Mouse (Mus musculus): ENCODE data around the gene Fkbp11. TPM values are rescaled to one million over a fixed set of nuclear protein-coding genes. Genes with fewer than 3 reads are reported as not detected.

The Fkbp11 gene
- polyA plus RNA-seq, 1 experiment = 18.2 TPM

- Histone ChIP-seq H3K27me3 (replicated peaks) (peaks cover 57% of the 10 kb centered on the region), H3K36me3 (replicated peaks; ENCODE audit: low read length) (no peaks in the 10 kb centered on the region), H3K9me3 (no peaks in the 10 kb centered on the region), H3K4me3 (replicated peaks) (peak overlapping the region; percentile 95), H3K4me1 (peaks cover 58% of the 10 kb centered on the region)
- no peak for TF ChIP-seq FLI1 (IDR thresholded peaks at IDR 0.05; ENCODE audit: low read length)
These were observed 1.3 kb downstream of the Fkbp11 start for GRCm38 (mm10) chr15:98726746-98727145.

GRCm38 (mm10) chr15:98726079-98726478, 1.9 kb downstream of the Fkbp11 start:
- Histone ChIP-seq H3K4me3 (replicated peaks) (no peak overlapping the region), H3K27me3 (replicated peaks) (peaks cover 58% of the 10 kb centered on the region)

GRCm38 (mm10) chr15:98724441-98724840, 3.6 kb downstream of the Fkbp11 start:
- Histone ChIP-seq H3K4me3 (replicated peaks) (no peak overlapping the region), H3K27me3 (replicated peaks) (peaks cover 54% of the 10 kb centered on the region), H3K4me1 (peaks cover 51% of the 10 kb centered on the region), H3K36me3 (replicated peaks; ENCODE audit: low read length) (no peaks in the 10 kb centered on the region), H3K9me3 (no peaks in the 10 kb centered on the region)
- no peak for TF ChIP-seq FLI1 (IDR thresholded peaks at IDR 0.05; ENCODE audit: low read length)

More at GRCm38 (mm10) chr15:98726079-98726478, 1.9 kb downstream of the Fkbp11 start:
- Histone ChIP-seq H3K4me1 (peaks cover 58% of the 10 kb centered on the region), H3K9me3 (no peaks in the 10 kb centered on the region), H3K36me3 (replicated peaks; ENCODE audit: low read length) (no peaks in the 10 kb centered on the region)
- TF ChIP-seq FLI1 (IDR thresholded peaks at IDR 0.05; ENCODE audit: low read length) (no peak), GATA1 (IDR thresholded peaks at IDR 0.05; ENCODE audit: borderline replicate concordance, low read length) (no peak)

- TF ChIP-seq GATA1 (IDR thresholded peaks at IDR 0.05; ENCODE audit: borderline replicate concordance, low read length) (no peak), FLI1 (IDR thresholded peaks at IDR 0.05; ENCODE audit: low read length) (no peak)
- H3K4me3 ChIP-seq (replicated peaks) = peak overlapping the region; percentile 83
- H3K36me3 ChIP-seq (replicated peaks; ENCODE audit: low read length) = no peaks in the 10 kb centered on the region
- H3K4me1 ChIP-seq = peaks cover 44% of the 10 kb centered on the region
- H3K9me3 ChIP-seq = no peaks in the 10 kb centered on the region
- peaks cover 47% of the 10 kb centered on the region for H3K27me3 ChIP-seq (replicated peaks)
These were observed 5.1 kb downstream of the Fkbp11 start for GRCm38 (mm10) chr15:98722854-98723253.

GRCm38 (mm10) chr15:98722191-98722590, 5.8 kb downstream of the Fkbp11 start:
- no peak for TF ChIP-seq FLI1 (IDR thresholded peaks at IDR 0.05; ENCODE audit: low read length)
- TF ChIP-seq GATA1 (IDR thresholded peaks at IDR 0.05; ENCODE audit: borderline replicate concordance, low read length) = no peak
- Histone ChIP-seq H3K4me1 (peaks cover 40% of the 10 kb centered on the region), H3K27me3 (replicated peaks) (peaks cover 46% of the 10 kb centered on the region), H3K9me3 (no peaks in the 10 kb centered on the region), H3K36me3 (replicated peaks; ENCODE audit: low read length) (no peaks in the 10 kb centered on the region), H3K4me3 (replicated peaks) (no peak overlapping the region)

GRCm38 (mm10) chr15:98717301-98717700, 10.7 kb downstream of the Fkbp11 start:
- TF ChIP-seq GATA1 (IDR thresholded peaks at IDR 0.05; ENCODE audit: borderline replicate concordance, low read length) = no peak
- no peak for TF ChIP-seq FLI1 (IDR thresholded peaks at IDR 0.05; ENCODE audit: low read length)
- Histone ChIP-seq H3K36me3 (replicated peaks; ENCODE audit: low read length) (no peaks in the 10 kb centered on the region), H3K4me1 (peaks cover 36% of the 10 kb centered on the region), H3K27me3 (replicated peaks) (peaks cover 34% of the 10 kb centered on the region), H3K9me3 (no peaks in the 10 kb centered on the region), H3K4me3 (replicated peaks) (no peak overlapping the region)

GRCm38 (mm10) chr15:98714230-98714652, 13.8 kb downstream of the Fkbp11 start:
- Histone ChIP-seq H3K4me3 (replicated peaks) (no peak overlapping the region), H3K27me3 (replicated peaks) (peaks cover 24% of the 10 kb centered on the region)

GRCm38 (mm10) chr15:98710442-98710841, 17.6 kb downstream of the Fkbp11 start:
- peaks cover 34% of the 10 kb centered on the region for H3K27me3 ChIP-seq (replicated peaks)
- no peaks in the 10 kb centered on the region for H3K9me3 ChIP-seq
- TF ChIP-seq FLI1 (IDR thresholded peaks at IDR 0.05; ENCODE audit: low read length) = no peak
- TF ChIP-seq GATA1 (IDR thresholded peaks at IDR 0.05; ENCODE audit: borderline replicate concordance, low read length) = no peak
- H3K4me3 ChIP-seq (replicated peaks) = no peak overlapping the region
- H3K36me3 ChIP-seq (replicated peaks; ENCODE audit: low read length) = no peaks in the 10 kb centered on the region
- H3K4me1 ChIP-seq = peaks cover 35% of the 10 kb centered on the region

More at GRCm38 (mm10) chr15:98714230-98714652, 13.8 kb downstream of the Fkbp11 start:
- Histone ChIP-seq H3K36me3 (replicated peaks; ENCODE audit: low read length) (no peaks in the 10 kb centered on the region), H3K4me1 (peaks cover 39% of the 10 kb centered on the region), H3K9me3 (no peaks in the 10 kb centered on the region)
- TF ChIP-seq GATA1 (IDR thresholded peaks at IDR 0.05; ENCODE audit: borderline replicate concordance, low read length) (no peak), FLI1 (IDR thresholded peaks at IDR 0.05; ENCODE audit: low read length) (no peak)

GRCm38 (mm10) chr15:98707766-98708372, 20.1 kb downstream of the Fkbp11 start, which contains the start of gene Ccdc65:
Ccdc65 (plus strand) TSS chr15:98708207.
- TF ChIP-seq GATA1 (IDR thresholded peaks at IDR 0.05; ENCODE audit: borderline replicate concordance, low read length) (no peak), FLI1 (IDR thresholded peaks at IDR 0.05; ENCODE audit: low read length) (no peak)
- 0 out of 2 replicates have a peak, but pooled peaks cover 3% of the 10 kb centered on the region for H3K9me3 ChIP-seq
- peaks cover 54% of the 10 kb centered on the region for H3K27me3 ChIP-seq (replicated peaks)
- H3K4me1 ChIP-seq = peaks cover 18% of the 10 kb centered on the region
- no peaks in the 10 kb centered on the region for H3K36me3 ChIP-seq (replicated peaks; ENCODE audit: low read length)
- H3K4me3 ChIP-seq (replicated peaks) = peak within 1 kb of the TSS; percentile 89

- Histone ChIP-seq H3K36me3 (replicated peaks; ENCODE audit: low read length) (no peaks in the 10 kb centered on the region), H3K4me1 (peaks cover 17% of the 10 kb centered on the region), H3K27me3 (replicated peaks) (peaks cover 80% of the 10 kb centered on the region), H3K9me3 (0 out of 2 replicates have a peak, but pooled peaks cover 3% of the 10 kb centered on the region), H3K4me3 (replicated peaks) (no peak overlapping the region)
- TF ChIP-seq GATA1 (IDR thresholded peaks at IDR 0.05; ENCODE audit: borderline replicate concordance, low read length) (no peak), FLI1 (IDR thresholded peaks at IDR 0.05; ENCODE audit: low read length) (no peak)
These were observed 23.7 kb downstream of the Fkbp11 start for GRCm38 (mm10) chr15:98704312-98704711.
